11 mouse cellular contexts compared by ENCODE assay signal in the genomic region with DNA sequence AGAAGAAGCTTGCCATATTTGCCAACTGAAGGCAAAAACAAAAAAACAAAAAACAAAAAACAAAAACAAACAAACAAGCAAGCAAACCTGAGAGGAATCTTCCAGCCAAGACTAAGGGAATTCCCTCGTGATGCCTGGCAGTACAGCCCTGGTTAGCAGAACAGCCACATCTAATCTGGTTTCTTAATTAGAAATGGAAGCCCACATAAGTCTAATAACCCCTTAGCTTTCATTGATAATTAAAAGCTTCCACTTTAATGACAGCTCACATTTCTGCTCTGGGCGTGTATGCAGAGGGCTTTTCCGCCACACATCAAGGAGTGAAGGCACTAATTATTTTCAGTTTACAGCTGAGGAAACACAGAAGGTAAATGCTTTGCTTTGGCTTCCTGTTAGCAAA. TPM values are rescaled to one million over a fixed set of nuclear protein-coding genes. Genes with fewer than 3 reads are reported as not detected.
A peak's percentile ranks its signal among the peaks of the same experiment; 100 is the strongest.
DNase-seq lines count a peak whose midpoint lies in the region; ATAC-seq and TF ChIP-seq lines count a peak whose summit lies in the region.
"Had no signal": no experiment of that assay in that cellular context is flagged by ENCODE, and none has a peak within 500 bp of the region (broad histone marks: within the 10 kb centered on the region; RNA-seq: fewer than 3 reads in every experiment).

No protein-coding gene starts in this region.

- no peak overlapping the region for H3K4me3 ChIP-seq in hindbrain, embryonic 15.5 days
- H3K4me3 ChIP-seq in hindbrain, embryonic 10.5 days = no peak overlapping the region
- no peak overlapping the region for H3K4me3 ChIP-seq in midbrain, embryonic 15.5 days
- no peak overlapping the region for H3K4me3 ChIP-seq in midbrain, embryonic 13.5 days (replicated peaks)
- H3K4me3 ChIP-seq in CH12.LX (replicated peaks in 1 of 3; ENCODE audit: low read depth in 2 of 3, low read length in 2 of 3, poor library complexity in 1 of 3) (no peak overlapping the region), macrophage (ENCODE audit: inconsistent target) (no peak overlapping the region)
- H3K4me3 ChIP-seq: embryonic facial prominence, embryonic 10.5 days; forebrain, embryonic 15.5 days; heart, embryonic 12.5 days; hindbrain, embryonic 13.5 days had no signal

- no peaks in the 10 kb centered on the region for H3K36me3 ChIP-seq in hindbrain, embryonic 15.5 days
- H3K36me3 ChIP-seq in hindbrain, embryonic 10.5 days = no peaks in the 10 kb centered on the region
- no peaks in the 10 kb centered on the region for H3K36me3 ChIP-seq in midbrain, embryonic 15.5 days (replicated peaks)
- H3K36me3 ChIP-seq in midbrain, embryonic 13.5 days = no peaks in the 10 kb centered on the region
- H3K36me3 ChIP-seq in CH12.LX (replicated peaks in 1 of 2; ENCODE audit: control insufficient read depth in 1 of 2, insufficient read depth in 1 of 2, low read length in 1 of 2) (no peaks in the 10 kb centered on the region), macrophage (ENCODE audit: inconsistent target) (no peaks in the 10 kb centered on the region)
- H3K36me3 ChIP-seq: embryonic facial prominence, embryonic 10.5 days; forebrain, embryonic 15.5 days; heart, embryonic 12.5 days; hindbrain, embryonic 13.5 days had no signal

- no peaks in the 10 kb centered on the region for H3K27me3 ChIP-seq in hindbrain, embryonic 15.5 days
- H3K27me3 ChIP-seq in hindbrain, embryonic 10.5 days (ENCODE audit: insufficient read depth, poor library complexity, severe bottlenecking) = no peaks in the 10 kb centered on the region
- no peaks in the 10 kb centered on the region for H3K27me3 ChIP-seq in midbrain, embryonic 15.5 days (replicated peaks)
- H3K27me3 ChIP-seq in midbrain, embryonic 13.5 days = no peaks in the 10 kb centered on the region
- H3K27me3 ChIP-seq in CH12.LX (replicated peaks) = no peaks in the 10 kb centered on the region
- H3K27me3 ChIP-seq: forebrain, embryonic 15.5 days; heart, embryonic 12.5 days; hindbrain, embryonic 13.5 days had no signal

- no peaks in the 10 kb centered on the region for H3K79me2 ChIP-seq in CH12.LX (replicated peaks; ENCODE audit: control insufficient read depth, extremely low read depth, insufficient read depth, poor library complexity, severe bottlenecking)
- H3K79me2 ChIP-seq in macrophage (ENCODE audit: inconsistent target) = peaks cover 9% of the 10 kb centered on the region; the same call in 1 of the 2 replicates

- WGBS in hindbrain, embryonic 15.5 days = 64% methylated on average over 3 of the region's 3 CpGs
- 87% methylated on average over 3 of the region's 3 CpGs for WGBS in hindbrain, embryonic 10.5 days
- WGBS in midbrain, embryonic 15.5 days = 62% methylated on average over 3 of the region's 3 CpGs
- 79% methylated on average over 3 of the region's 3 CpGs for WGBS in midbrain, embryonic 13.5 days
- 80% methylated on average over 3 of the region's 3 CpGs for WGBS in macrophage (ENCODE audit: missing documents)

- no peaks in the 10 kb centered on the region for H3K9me3 ChIP-seq in hindbrain, embryonic 15.5 days
- no peaks in the 10 kb centered on the region for H3K9me3 ChIP-seq in hindbrain, embryonic 10.5 days
- no peaks in the 10 kb centered on the region for H3K9me3 ChIP-seq in midbrain, embryonic 15.5 days
- no peaks in the 10 kb centered on the region for H3K9me3 ChIP-seq in midbrain, embryonic 13.5 days
- no peaks in the 10 kb centered on the region for H3K9me3 ChIP-seq in CH12.LX (replicated peaks; ENCODE audit: low read length)
- H3K9me3 ChIP-seq: embryonic facial prominence, embryonic 10.5 days; forebrain, embryonic 15.5 days; heart, embryonic 12.5 days; hindbrain, embryonic 13.5 days had no signal

- in situ Hi-C loops in CH12.LX (cut with MboI; ENCODE audit: low pct_ligation_motif_present, low pct_unique_long_range_greater_than_20kb, low sequenced_read_pairs) = no loop called here

- H3K4me2 ChIP-seq in hindbrain, embryonic 15.5 days = no peak overlapping the region
- no peak overlapping the region for H3K4me2 ChIP-seq in midbrain, embryonic 15.5 days
- H3K4me2 ChIP-seq in midbrain, embryonic 13.5 days (replicated peaks) = no peak overlapping the region
- H3K4me2 ChIP-seq in CH12.LX (ENCODE audit: insufficient read depth, low read depth, poor library complexity, severe bottlenecking) = no peak overlapping the region
- H3K4me2 ChIP-seq: forebrain, embryonic 15.5 days; heart, embryonic 12.5 days; hindbrain, embryonic 13.5 days had no signal

- DNase-seq in hindbrain, embryonic 10.5 days (ENCODE audit: low spot score) = no peak
- no peak for DNase-seq in CH12.LX (ENCODE audit: extremely low read depth)
- no peak for DNase-seq in heart, adult 18-20 months

- TF ChIP-seq CTCF in CH12.LX (conservative IDR thresholded peaks at IDR 0.05 in 1 of 2, IDR thresholded peaks at IDR 0.05 in 1 of 2; ENCODE audit: low read depth in 2 of 2, low read length in 2 of 2) = no peak

- TF ChIP-seq EP300 in CH12.LX (IDR thresholded peaks at IDR 0.05; ENCODE audit: low read length) = no peak

- no peak overlapping the region for H3K27ac ChIP-seq in hindbrain, embryonic 15.5 days (replicated peaks)
- no peak overlapping the region for H3K27ac ChIP-seq in hindbrain, embryonic 10.5 days
- no peak overlapping the region for H3K27ac ChIP-seq in midbrain, embryonic 15.5 days
- H3K27ac ChIP-seq in midbrain, embryonic 13.5 days = no peak overlapping the region
- H3K27ac ChIP-seq in CH12.LX (ENCODE audit: insufficient read depth, low read depth) (no peak overlapping the region), macrophage (peak overlapping the region; percentile 40)
- H3K27ac ChIP-seq: embryonic facial prominence, embryonic 10.5 days; forebrain, embryonic 15.5 days; hindbrain, embryonic 13.5 days had no signal

- TF ChIP-seq POLR2A in CH12.LX (IDR thresholded peaks at IDR 0.05; ENCODE audit: low read depth, low read length) = no peak

- peak; percentile 61; the same call in 1 of the 2 replicates for ATAC-seq in hindbrain, embryonic 15.5 days (ENCODE audit: low FRiP score, low read depth)
- 0 out of 2 replicates have a peak, but pooled peaks have one; percentile 11 for ATAC-seq in midbrain, embryonic 15.5 days (replicated peaks)
- no peak for ATAC-seq in midbrain, embryonic 13.5 days
- ATAC-seq: forebrain, embryonic 15.5 days had no signal

- no peak for TF ChIP-seq RAD21 in CH12.LX (IDR thresholded peaks at IDR 0.05; ENCODE audit: low read depth, low read length)

- H3K9ac ChIP-seq in hindbrain, embryonic 15.5 days = no peak overlapping the region
- no peak overlapping the region for H3K9ac ChIP-seq in midbrain, embryonic 15.5 days
- H3K9ac ChIP-seq in midbrain, embryonic 13.5 days (replicated peaks) = no peak overlapping the region
- 0 out of 2 replicates have a peak overlapping the region, but pooled peaks have one; percentile 18 for H3K9ac ChIP-seq in CH12.LX (ENCODE audit: insufficient read depth, low read depth)
- H3K9ac ChIP-seq: forebrain, embryonic 15.5 days; heart, embryonic 12.5 days; hindbrain, embryonic 13.5 days had no signal

- H3K4me1 ChIP-seq in hindbrain, embryonic 15.5 days (replicated peaks) = no peaks in the 10 kb centered on the region
- H3K4me1 ChIP-seq in hindbrain, embryonic 10.5 days (replicated peaks) = no peaks in the 10 kb centered on the region
- no peaks in the 10 kb centered on the region for H3K4me1 ChIP-seq in midbrain, embryonic 15.5 days
- no peaks in the 10 kb centered on the region for H3K4me1 ChIP-seq in midbrain, embryonic 13.5 days (replicated peaks)
- H3K4me1 ChIP-seq in CH12.LX (ENCODE audit: control insufficient read depth in 1 of 2, insufficient read depth in 2 of 2) = peaks cover 0 to 7% of the 10 kb centered on the region in 2 experiments; a peak in 2 of 4 replicates
- H3K4me1 ChIP-seq: forebrain, embryonic 15.5 days; heart, embryonic 12.5 days; hindbrain, embryonic 13.5 days had no signal

- dilution Hi-C loops in CH12.LX (cut with MboI; ENCODE audit: extremely low pct_ligation_motif_present, extremely low pct_unique_long_range_greater_than_20kb, low sequenced_read_pairs) = no loop called here

RNA-seq across cellular contexts. Expression of a gene that starts 32.3 kb away (rescaled TPM):
- 2.9 and 7.0 TPM in 2 replicates for polyA plus RNA-seq in hindbrain, embryonic 15.5 days (2015; fragmentation: Nextera tagmentation; extraction: Ambion mirVana)
- polyA plus RNA-seq in hindbrain, embryonic 10.5 days (2016; fragmentation: Nextera tagmentation; extraction: Ambion mirVana) = 0.43 and 0.91 TPM in 2 replicates
- 3.6 and 3.8 TPM in 2 replicates for polyA plus RNA-seq in midbrain, embryonic 15.5 days (2015; fragmentation: Nextera tagmentation; extraction: Ambion mirVana)
- 0.54 and 1.2 TPM in 2 replicates for polyA plus RNA-seq in midbrain, embryonic 13.5 days (2015; fragmentation: Nextera tagmentation; extraction: Ambion mirVana)
- total RNA-seq in CH12.LX (2012; rRNA removed) (1.3 and 1.8 TPM in 2 replicates), CH12.LX (2014; rRNA removed) (not detected in 2 replicates)
- polyA plus RNA-seq in CH12.LX (2012; ENCODE audit: insufficient read length, low read depth) (0.29 and 0.30 TPM in 2 replicates), macrophage (2018) (3,973 to 5,612 TPM (median 5,299 TPM) in 3 replicates)
- 1,000 to 10,000 TPM in 5 of 26 experiments, 100 to 1,000 TPM in 21; 180 to 1,623 (median 610) TPM for total RNA-seq in macrophage (2018; cell fraction: chromatin; rRNA removed)
- 1,000 to 10,000 TPM; 1,563 to 6,453 (median 4,259) TPM for total RNA-seq in macrophage (2018; cell fraction: cytosol; rRNA removed)
- total RNA-seq in macrophage (2018; cell fraction: nucleus; rRNA removed) = 1,000 to 10,000 TPM in 13 of 26 experiments, 100 to 1,000 TPM in 13; 652 to 1,966 (median 982) TPM
- 1 to 10 TPM; 3.3 to 7.2 TPM for total RNA-seq in heart, adult 18-20 months (2021)

RNA-seq across cellular contexts. Expression of a gene that starts 37.2 kb away (rescaled TPM):
- polyA plus RNA-seq in hindbrain, embryonic 15.5 days (2015; fragmentation: Nextera tagmentation; extraction: Ambion mirVana) = 43.2 and 47.6 TPM in 2 replicates
- polyA plus RNA-seq in hindbrain, embryonic 10.5 days (2016; fragmentation: Nextera tagmentation; extraction: Ambion mirVana) = 72.0 and 104 TPM in 2 replicates
- polyA plus RNA-seq in midbrain, embryonic 15.5 days (2015; fragmentation: Nextera tagmentation; extraction: Ambion mirVana) = 47.5 and 49.3 TPM in 2 replicates
- 60.8 and 63.8 TPM in 2 replicates for polyA plus RNA-seq in midbrain, embryonic 13.5 days (2015; fragmentation: Nextera tagmentation; extraction: Ambion mirVana)
- total RNA-seq in CH12.LX (2012; rRNA removed) = 36.6 and 43.0 TPM in 2 replicates
- 46.7 and 51.5 TPM in 2 replicates for total RNA-seq in CH12.LX (2014; rRNA removed)
- polyA plus RNA-seq in CH12.LX (2012; ENCODE audit: insufficient read length, low read depth) = 66.6 and 80.9 TPM in 2 replicates
- total RNA-seq in macrophage (2018; cell fraction: chromatin; rRNA removed) = 100 to 1,000 TPM in 24 of 26 experiments, 10 to 100 TPM in 2; 77.2 to 277 (median 152) TPM
- total RNA-seq in macrophage (2018; cell fraction: cytosol; rRNA removed) = 100 to 1,000 TPM in 2 of 26 experiments, 10 to 100 TPM in 24; 64.8 to 121 (median 73.6) TPM
- total RNA-seq in macrophage (2018; cell fraction: nucleus; rRNA removed) = 100 to 1,000 TPM; 121 to 311 (median 154) TPM
- 44.9 to 52.8 TPM (median 52.2 TPM) in 3 replicates for polyA plus RNA-seq in macrophage (2018)
- 10 to 100 TPM; 26.6 to 34.1 TPM for total RNA-seq in heart, adult 18-20 months (2021)

RNA-seq across cellular contexts. Expression of a gene that starts 58.6 kb away (rescaled TPM):
- polyA plus RNA-seq in hindbrain, embryonic 15.5 days (2015; fragmentation: Nextera tagmentation; extraction: Ambion mirVana) = 2.3 and 2.4 TPM in 2 replicates
- polyA plus RNA-seq in hindbrain, embryonic 10.5 days (2016; fragmentation: Nextera tagmentation; extraction: Ambion mirVana) = 4.2 and 4.6 TPM in 2 replicates
- 2.0 and 2.4 TPM in 2 replicates for polyA plus RNA-seq in midbrain, embryonic 15.5 days (2015; fragmentation: Nextera tagmentation; extraction: Ambion mirVana)
- polyA plus RNA-seq in midbrain, embryonic 13.5 days (2015; fragmentation: Nextera tagmentation; extraction: Ambion mirVana) = 3.7 and 3.9 TPM in 2 replicates
- total RNA-seq in CH12.LX (2012; rRNA removed) (7.0 and 7.3 TPM in 2 replicates), CH12.LX (2014; rRNA removed) (12.7 and 13.2 TPM in 2 replicates)
- polyA plus RNA-seq in CH12.LX (2012; ENCODE audit: insufficient read length, low read depth) (20.7 and 25.1 TPM in 2 replicates), macrophage (2018) (10.1 to 13.9 TPM (median 13.5 TPM) in 3 replicates)
- 10 to 100 TPM; 10.5 to 52.4 (median 28.7) TPM for total RNA-seq in macrophage (2018; cell fraction: chromatin; rRNA removed)
- 10 to 100 TPM; 13.5 to 22.8 (median 19.0) TPM for total RNA-seq in macrophage (2018; cell fraction: cytosol; rRNA removed)
- 10 to 100 TPM; 24.1 to 77.0 (median 39.9) TPM for total RNA-seq in macrophage (2018; cell fraction: nucleus; rRNA removed)
- total RNA-seq in heart, adult 18-20 months (2021) = 10 to 100 TPM; 15.3 to 16.1 TPM

RNA-seq across cellular contexts. Expression of a gene that starts 58.6 kb away (rescaled TPM):
- 13.4 and 15.6 TPM in 2 replicates for polyA plus RNA-seq in hindbrain, embryonic 15.5 days (2015; fragmentation: Nextera tagmentation; extraction: Ambion mirVana)
- polyA plus RNA-seq in hindbrain, embryonic 10.5 days (2016; fragmentation: Nextera tagmentation; extraction: Ambion mirVana) = 36.9 and 54.8 TPM in 2 replicates
- polyA plus RNA-seq in midbrain, embryonic 15.5 days (2015; fragmentation: Nextera tagmentation; extraction: Ambion mirVana) = 17.3 and 18.1 TPM in 2 replicates
- 23.5 and 25.3 TPM in 2 replicates for polyA plus RNA-seq in midbrain, embryonic 13.5 days (2015; fragmentation: Nextera tagmentation; extraction: Ambion mirVana)
- total RNA-seq in CH12.LX (2012; rRNA removed) = 37.1 and 46.3 TPM in 2 replicates
- total RNA-seq in CH12.LX (2014; rRNA removed) = 61.4 and 63.2 TPM in 2 replicates
- 81.0 and 92.8 TPM in 2 replicates for polyA plus RNA-seq in CH12.LX (2012; ENCODE audit: insufficient read length, low read depth)
- 100 to 1,000 TPM in 1 of 26 experiments, 10 to 100 TPM in 25; 15.1 to 154 (median 35.9) TPM for total RNA-seq in macrophage (2018; cell fraction: chromatin; rRNA removed)
- 1 to 10 TPM; 3.9 to 8.5 (median 6.2) TPM for total RNA-seq in macrophage (2018; cell fraction: cytosol; rRNA removed)
- 10 to 100 TPM; 11.6 to 99.5 (median 20.6) TPM for total RNA-seq in macrophage (2018; cell fraction: nucleus; rRNA removed)
- 3.8 to 25.5 TPM (median 11.8 TPM) in 3 replicates for polyA plus RNA-seq in macrophage (2018)
- total RNA-seq in heart, adult 18-20 months (2021) = under 1 TPM; 0.55 to 0.72 TPM

Comparison
In these comparisons a context has a peak if more than half of its experiments do, and no peak if none do; other contexts are left out.
1. RNA of a gene that starts 32.3 kb away (polyA plus RNA-seq): 3,973 to 5,612 TPM in macrophage; 3.6 to 3.8 TPM in midbrain, embryonic 15.5 days, 2.9 to 7.0 TPM in hindbrain, embryonic 15.5 days, 0.54 to 1.2 TPM in midbrain, embryonic 13.5 days, 0.43 to 0.91 TPM in hindbrain, embryonic 10.5 days and 0.29 to 0.30 TPM in CH12.LX; every median in the first group is over 100 times any median in the second.